Mouse (Mus musculus) CD8-positive naive resting alpha-beta T cell, adult 2 months (primary cell): ENCODE data around the gene Esrrg.

ENCODE experiments used
- DNase-seq, 2 experiments: peaks; one replicate each; pipeline ENCODE4 v3.0.0; 2022; ENCODE audit warnings: low read depth in 2 of 2, low spot score in 2 of 2

Esrrg gene

GRCm38 (mm10) chr1:187767355-187767754, 158.8 kb downstream of the Esrrg start:
- DNase-seq = no peak

- no peak for DNase-seq
Observed at GRCm38 (mm10) chr1:187770234-187770633, 161.6 kb downstream of the Esrrg start.

GRCm38 (mm10) chr1:187771067-187771466, 162.5 kb downstream of the Esrrg start:
- no peak for DNase-seq

- no peak for DNase-seq
Observed at GRCm38 (mm10) chr1:187779589-187780178, 171.1 kb downstream of the Esrrg start.

GRCm38 (mm10) chr1:187785226-187785625, 176.6 kb downstream of the Esrrg start:
- no peak for DNase-seq

GRCm38 (mm10) chr1:187787055-187788016, 178.7 kb downstream of the Esrrg start:
- no peak for DNase-seq

GRCm38 (mm10) chr1:187794240-187794930, 185.8 kb downstream of the Esrrg start:
- no peak for DNase-seq

- no peak for DNase-seq
Observed at GRCm38 (mm10) chr1:187795551-187795950, 187.0 kb downstream of the Esrrg start.

GRCm38 (mm10) chr1:187799300-187799699, 190.7 kb downstream of the Esrrg start:
- DNase-seq = no peak

GRCm38 (mm10) chr1:187800761-187801160, 192.2 kb downstream of the Esrrg start:
- no peak for DNase-seq

GRCm38 (mm10) chr1:187803566-187803965, 195.0 kb downstream of the Esrrg start:
- no peak for DNase-seq

- DNase-seq = no peak
Observed at GRCm38 (mm10) chr1:187803997-187804396, 195.4 kb downstream of the Esrrg start.

GRCm38 (mm10) chr1:187805001-187805400, 196.4 kb downstream of the Esrrg start:
- DNase-seq = no peak

- DNase-seq = no peak
Observed at GRCm38 (mm10) chr1:187807477-187808390, 199.1 kb downstream of the Esrrg start.

- DNase-seq = no peak
Observed at GRCm38 (mm10) chr1:187808391-187808922, 199.9 kb downstream of the Esrrg start.

- DNase-seq = no peak
Observed at GRCm38 (mm10) chr1:187809546-187809945, 201.0 kb downstream of the Esrrg start.

GRCm38 (mm10) chr1:187819406-187819805, 210.8 kb downstream of the Esrrg start:
- no peak for DNase-seq

- no peak for DNase-seq
Observed at GRCm38 (mm10) chr1:187821368-187821811, 212.8 kb downstream of the Esrrg start.

- DNase-seq = no peak
Observed at GRCm38 (mm10) chr1:187823351-187823750, 214.8 kb downstream of the Esrrg start.

GRCm38 (mm10) chr1:187825421-187826097, 217.0 kb downstream of the Esrrg start:
- DNase-seq = no peak
